Mouse (Mus musculus): ENCODE data around the gene Dock10.

GRCm38 (mm10) chr1:80504757-80505156 lies 253.6 kb downstream of the Dock10 start:
- TF ChIP-seq CTCF (IDR thresholded peaks at IDR 0.05; ENCODE audit: borderline replicate concordance, control insufficient read depth, extremely low read depth, insufficient read depth, low read length, poor library complexity) (no peak), POLR2A (IDR thresholded peaks at IDR 0.05; ENCODE audit: control insufficient read depth, extremely low read depth, insufficient read depth, low read length, poor library complexity) (no peak)
